Mouse (Mus musculus) bone marrow, adult 2 months (tissue): ENCODE results near the gene Gm45521.

Source experiments
- CTCF ChIP-seq: fragments of 200-500 bp; IDR thresholded peaks from 2 replicates; pipeline ENCODE4 v1.5.1; 2011; ENCODE audit warnings: low read length, control low read depth; ENCODE audit not compliant: control insufficient read depth, insufficient read depth
- POLR2A ChIP-seq: fragments of 200-500 bp; IDR thresholded peaks from 2 replicates; pipeline ENCODE4 v1.6.1; 2011; ENCODE audit warnings: low read depth, mild to moderate bottlenecking, control low read depth, low read length, borderline replicate concordance; ENCODE audit not compliant: control insufficient read depth

GRCm38 (mm10) chr14:8002432-8003092 is 45.5 kb downstream of the Gm45521 start, which contains the start of gene Abhd6:
- no peak for TF ChIP-seq CTCF
- TF ChIP-seq POLR2A = peak; percentile 7; the same call in 1 of the 2 replicates
